Mouse (Mus musculus) MEL (cell line): ENCODE data around the gene Nans. TPM values are rescaled to one million over a fixed set of nuclear protein-coding genes. Genes with fewer than 3 reads are reported as not detected.

ENCODE experiments used
- DNase-seq: peaks from one replicate; pipeline ENCODE4 v3.0.0; 2011; ENCODE audit warnings: low read depth, low spot score
- H3K27ac ChIP-seq: 2 replicates; pipeline ENCODE4 v1.5.1; 2012; ENCODE audit warnings: low read depth, mild to moderate bottlenecking, control low read depth, low read length, moderate library complexity; ENCODE audit not compliant: control insufficient read depth
- H3K27me3 ChIP-seq, 2 experiments: fragments of 150-350 bp in 1 of 2; sonication (generic) in 1 of 2; 2 replicates each; pipeline ENCODE4 v1.6.1; 2012; ENCODE audit warnings: low read length in 2 of 2, mild to moderate bottlenecking in 2 of 2, improper control_type of control experiment in 1 of 2, moderate library complexity in 1 of 2; ENCODE audit not compliant: insufficient read depth in 2 of 2, control insufficient read depth in 1 of 2
- H3K36me3 ChIP-seq, 2 experiments: 2 replicates each; pipeline ENCODE4 v1.6.1; 2012 to 2014; ENCODE audit warnings: low read length in 2 of 2, improper control_type of control experiment in 1 of 2, inconsistent platforms in 1 of 2, mild to moderate bottlenecking in 1 of 2; ENCODE audit not compliant: insufficient read depth in 2 of 2, control insufficient read depth in 1 of 2
- H3K4me1 ChIP-seq, 2 experiments: fragments of 150-350 bp in 1 of 2; sonication (generic) in 1 of 2; 2 replicates each; pipeline ENCODE4 v1.6.1; 2012; ENCODE audit warnings: low read length in 2 of 2, improper control_type of control experiment in 1 of 2, mild to moderate bottlenecking in 1 of 2; ENCODE audit not compliant: insufficient read depth in 2 of 2, control insufficient read depth in 1 of 2
- H3K4me3 ChIP-seq, 2 experiments: fragments of 150-350 bp in 1 of 2; sonication (generic) in 1 of 2; 2 replicates each; pipeline ENCODE4 v1.5.1; 2012; ENCODE audit warnings: low read depth in 2 of 2, low read length in 2 of 2, mild to moderate bottlenecking in 2 of 2, moderate library complexity in 2 of 2, control low read depth in 1 of 2, improper control_type of control experiment in 1 of 2; ENCODE audit not compliant: control insufficient read depth in 1 of 2, insufficient read depth in 1 of 2
- H3K79me2 ChIP-seq: 2 replicates; pipeline ENCODE4 v1.6.1; 2012; ENCODE audit warnings: mild to moderate bottlenecking, low read length, moderate library complexity; ENCODE audit not compliant: control insufficient read depth, poor library complexity, insufficient read depth
- H3K9ac ChIP-seq: 2 replicates; pipeline ENCODE4 v1.6.1; 2012; ENCODE audit warnings: low read depth, mild to moderate bottlenecking, control low read depth, low read length, moderate library complexity; ENCODE audit not compliant: control insufficient read depth, poor library complexity, severe bottlenecking
- H3K9me3 ChIP-seq: fragments of 150-350 bp; sonication (generic); replicated peaks from 2 replicates; pipeline ENCODE4 v1.6.1; 2012; ENCODE audit warnings: mild to moderate bottlenecking, low read length, improper control_type of control experiment, moderate library complexity; ENCODE audit not compliant: insufficient read depth
- BHLHE40 ChIP-seq: IDR thresholded peaks from 2 replicates; pipeline ENCODE4 v1.6.1; 2012; ENCODE audit warnings: low read depth, mild to moderate bottlenecking, inconsistent platforms, low read length, improper control_type of control experiment, borderline replicate concordance
- CHD1 ChIP-seq: IDR thresholded peaks from 2 replicates; pipeline ENCODE4 v1.6.1; 2012; ENCODE audit warnings: low read depth, mild to moderate bottlenecking, inconsistent platforms, low read length, improper control_type of control experiment
- CHD2 ChIP-seq: IDR thresholded peaks from 2 replicates; pipeline ENCODE4 v1.6.1; 2011; ENCODE audit warnings: low read length, improper control_type of control experiment
- CTCF ChIP-seq, 3 experiments: IDR thresholded peaks in 2 of 3; conservative IDR thresholded peaks in 1 of 3; 2 replicates each; pipeline ENCODE4 v1.5.1; 2011 to 2012; ENCODE audit warnings: low read length in 3 of 3, low read depth in 2 of 3, mild to moderate bottlenecking in 2 of 3, improper control_type of control experiment in 1 of 3, inconsistent platforms in 1 of 3, mixed read lengths in 1 of 3, moderate library complexity in 1 of 3; ENCODE audit not compliant: control insufficient read depth in 1 of 3, insufficient read depth in 1 of 3, poor library complexity in 1 of 3, severe bottlenecking in 1 of 3
- ELF1 ChIP-seq: IDR thresholded peaks from 2 replicates; pipeline ENCODE4 v1.6.1; 2014; ENCODE audit warnings: low read depth, mild to moderate bottlenecking, inconsistent platforms, low read length, improper control_type of control experiment, moderate library complexity
- EP300 ChIP-seq, 2 experiments: IDR thresholded peaks; 2 replicates each; pipeline ENCODE4 v1.6.1; 2011; ENCODE audit warnings: improper control_type of control experiment in 2 of 2, low read length in 2 of 2, low read depth in 1 of 2, mild to moderate bottlenecking in 1 of 2
- ETS1 ChIP-seq: IDR thresholded peaks from 2 replicates; pipeline ENCODE4 v1.6.1; 2012; ENCODE audit warnings: low read depth, mild to moderate bottlenecking, inconsistent platforms, low read length, improper control_type of control experiment, moderate library complexity
- GABPA ChIP-seq: IDR thresholded peaks from 2 replicates; pipeline ENCODE4 v1.6.1; 2012; ENCODE audit warnings: low read depth, mild to moderate bottlenecking, inconsistent platforms, low read length, improper control_type of control experiment, moderate library complexity
- GATA1 ChIP-seq: IDR thresholded peaks from 2 replicates; pipeline ENCODE4 v1.6.1; 2011; ENCODE audit warnings: low read depth, low read length, improper control_type of control experiment
- MAFK ChIP-seq: IDR thresholded peaks from 2 replicates; pipeline ENCODE4 v1.6.1; 2011; ENCODE audit warnings: low read depth, mild to moderate bottlenecking, low read length, improper control_type of control experiment, borderline replicate concordance
- MAX ChIP-seq: IDR thresholded peaks from 2 replicates; pipeline ENCODE4 v1.6.1; 2011; ENCODE audit warnings: low read length, improper control_type of control experiment
- MXI1 ChIP-seq: IDR thresholded peaks from 2 replicates; pipeline ENCODE4 v1.6.1; 2011; ENCODE audit warnings: mild to moderate bottlenecking, low read depth, low read length, improper control_type of control experiment
- MYB ChIP-seq: IDR thresholded peaks from 2 replicates; pipeline ENCODE4 v1.6.1; 2011; ENCODE audit warnings: mild to moderate bottlenecking, low read depth, low read length, improper control_type of control experiment
- MYC ChIP-seq: IDR thresholded peaks from 2 replicates; pipeline ENCODE4 v1.6.1; 2011; ENCODE audit warnings: low read depth, mild to moderate bottlenecking, low read length, improper control_type of control experiment, moderate library complexity
- RAD21 ChIP-seq: IDR thresholded peaks from 2 replicates; pipeline ENCODE4 v1.6.1; 2011; ENCODE audit warnings: mild to moderate bottlenecking, low read depth, low read length, improper control_type of control experiment
- RCOR1 ChIP-seq: IDR thresholded peaks from 2 replicates; pipeline ENCODE4 v1.6.1; 2012; ENCODE audit warnings: low read depth, mild to moderate bottlenecking, inconsistent platforms, low read length, improper control_type of control experiment
- SMC3 ChIP-seq: IDR thresholded peaks from 2 replicates; pipeline ENCODE4 v1.6.1; 2011; ENCODE audit warnings: low read depth, low read length, improper control_type of control experiment
- TAL1 ChIP-seq: IDR thresholded peaks from 2 replicates; pipeline ENCODE4 v1.6.1; 2012; ENCODE audit warnings: mild to moderate bottlenecking, inconsistent platforms, low read length, moderate library complexity, mixed read lengths
- TCF12 ChIP-seq: IDR thresholded peaks from 2 replicates; pipeline ENCODE4 v1.6.1; 2014; ENCODE audit warnings: low read depth, mild to moderate bottlenecking, inconsistent platforms, low read length, improper control_type of control experiment, moderate library complexity
- UBTF ChIP-seq: IDR thresholded peaks from 2 replicates; pipeline ENCODE4 v1.6.1; 2012; ENCODE audit warnings: low read depth, mild to moderate bottlenecking, inconsistent platforms, low read length, improper control_type of control experiment, moderate library complexity, borderline replicate concordance; ENCODE audit not compliant: insufficient read depth
- USF2 ChIP-seq, 2 experiments: IDR thresholded peaks; 2 replicates each; pipeline ENCODE4 v1.6.1; 2011 to 2012; ENCODE audit warnings: improper control_type of control experiment in 2 of 2, low read length in 2 of 2, borderline replicate concordance in 1 of 2, inconsistent platforms in 1 of 2, low read depth in 1 of 2, mild to moderate bottlenecking in 1 of 2; ENCODE audit not compliant: insufficient read depth in 1 of 2
- polyA plus RNA-seq, 2 experiments: library from polyadenylated mRNA; stranded (reverse) in 1 of 2; unstranded in 1 of 2; fragments of >175 nt in 1 of 2; fragments of >200 nt in 1 of 2; gene quantifications; 2 replicates each; pipeline versions ENCODE4 v1.2.1 to v1.2.4; 2012; ENCODE audit warnings: low replicate concordance in 2 of 2, low read depth in 1 of 2; ENCODE audit not compliant: insufficient read length in 2 of 2, insufficient read depth in 1 of 2, missing spikeins in 1 of 2
- total RNA-seq: library from RNA; depleted of rRNA; stranded (reverse); fragments of 300-350 nt; gene quantifications from 2 replicates; pipeline ENCODE4 v1.2.3, GENCODE M21; 2012

Gene Nans
- total and polyA plus RNA-seq, 3 experiments: 136 to 246 (median 182) TPM

GRCm38 (mm10) chr4:46526798-46527557 is 37.9 kb downstream of the Nans start:
- TF ChIP-seq MYB: 0 out of 2 replicates have a peak, but pooled peaks have one; percentile 21
- no peak for TF ChIP-seq MAFK
- TF ChIP-seq ELF1: no peak
- TF ChIP-seq EP300 (IDR thresholded peaks at IDR 0.05; ENCODE audit: low read depth in 1 of 2, low read length in 2 of 2): peak; percentile 83 to 93
- peak; percentile 61 for TF ChIP-seq SMC3
- no peak for TF ChIP-seq CHD2
- TF ChIP-seq CHD1: no peak
- peak; percentile 78 for TF ChIP-seq GATA1
- no peak; the same call in 1 of the 2 replicates for TF ChIP-seq MYC
- no peak for TF ChIP-seq UBTF
- peak; percentile 80 to 83 (median 83) for TF ChIP-seq CTCF (IDR thresholded peaks at IDR 0.05 in 2 of 3, conservative IDR thresholded peaks at IDR 0.05 in 1 of 3; ENCODE audit: control insufficient read depth in 1 of 3, insufficient read depth in 1 of 3, low read depth in 2 of 3, low read length in 3 of 3, poor library complexity in 1 of 3, severe bottlenecking in 1 of 3)
- peak; percentile 63 for TF ChIP-seq RAD21
- TF ChIP-seq USF2 (IDR thresholded peaks at IDR 0.05; ENCODE audit: borderline replicate concordance in 1 of 2, insufficient read depth in 1 of 2, low read depth in 1 of 2, low read length in 2 of 2): no peak
- TF ChIP-seq TCF12: peak; percentile 88
- peak; percentile 70 for TF ChIP-seq MXI1
- peak; percentile 91 for TF ChIP-seq TAL1
- TF ChIP-seq BHLHE40: peak; percentile 15; the same call in 1 of the 2 replicates
- peak; percentile 88 for TF ChIP-seq RCOR1
- TF ChIP-seq GABPA: no peak
- peak; percentile 50; the same call in 1 of the 2 replicates for TF ChIP-seq ETS1
- TF ChIP-seq MAX: no peak; the same call in 1 of the 2 replicates
- peaks cover 2 to 21% of the 10 kb centered on the region in 2 experiments; a peak in 3 of 4 replicates for H3K4me1 ChIP-seq
- H3K4me3 ChIP-seq: peak overlapping the region; percentile 57 to 58
- H3K79me2 ChIP-seq: no peaks in the 10 kb centered on the region
- H3K9ac ChIP-seq: peak overlapping the region; percentile 70
- H3K27ac ChIP-seq: peak overlapping the region; percentile 91
- no peaks in the 10 kb centered on the region for H3K27me3 ChIP-seq
- peak; percentile 80 for DNase-seq
- no peaks in the 10 kb centered on the region for H3K9me3 ChIP-seq
- H3K36me3 ChIP-seq: peaks cover 0 to 14% of the 10 kb centered on the region in 2 experiments; a peak in 2 of 4 replicates
